Mouse (Mus musculus): ENCODE measurements around the gene Mlxipl. TPM values are rescaled to one million over a fixed set of nuclear protein-coding genes. Genes with fewer than 3 reads are reported as not detected.

Mlxipl gene
- polyA plus RNA-seq, 1 experiment from 2014 or later: 2.0 TPM

Other genes with a start within 250 kb of the Mlxipl start
- gene Tmem270, start 183.2 kb upstream of the Mlxipl start, polyA plus RNA-seq (2016; fragmentation: Nextera tagmentation; extraction: Ambion mirVana): not detected in 2 replicates
- gene Cldn13, start 174.4 kb upstream of the Mlxipl start, polyA plus RNA-seq (2016; fragmentation: Nextera tagmentation; extraction: Ambion mirVana): 2.4 and 2.6 TPM in 2 replicates
- 10.4 and 10.5 TPM in 2 replicates for gene Mettl27, start 157.5 kb upstream of the Mlxipl start, polyA plus RNA-seq (2016; fragmentation: Nextera tagmentation; extraction: Ambion mirVana)
- gene Cldn4, start 143.0 kb upstream of the Mlxipl start, polyA plus RNA-seq (2016; fragmentation: Nextera tagmentation; extraction: Ambion mirVana): 4.2 and 6.1 TPM in 2 replicates
- 8.2 and 18.3 TPM in 2 replicates for gene Cldn3, start 103.7 kb upstream of the Mlxipl start, polyA plus RNA-seq (2016; fragmentation: Nextera tagmentation; extraction: Ambion mirVana)
- gene Abhd11, start 80.7 kb upstream of the Mlxipl start, polyA plus RNA-seq (2016; fragmentation: Nextera tagmentation; extraction: Ambion mirVana): 47.4 and 51.0 TPM in 2 replicates
- gene Stx1a, start 66.4 kb upstream of the Mlxipl start, polyA plus RNA-seq (2016; fragmentation: Nextera tagmentation; extraction: Ambion mirVana): 34.3 and 38.7 TPM in 2 replicates
- gene Dnajc30, start 25.7 kb upstream of the Mlxipl start, polyA plus RNA-seq (2016; fragmentation: Nextera tagmentation; extraction: Ambion mirVana): 28.9 and 34.4 TPM in 2 replicates
- gene Bud23, start 24.9 kb upstream of the Mlxipl start, polyA plus RNA-seq (2016; fragmentation: Nextera tagmentation; extraction: Ambion mirVana): 113 and 119 TPM in 2 replicates
- gene Vps37d, start 11.6 kb upstream of the Mlxipl start, polyA plus RNA-seq (2016; fragmentation: Nextera tagmentation; extraction: Ambion mirVana): 31.6 and 34.2 TPM in 2 replicates
- 26.9 and 27.2 TPM in 2 replicates for gene Tbl2, start 59.8 kb downstream of the Mlxipl start, polyA plus RNA-seq (2016; fragmentation: Nextera tagmentation; extraction: Ambion mirVana)
- gene Bcl7b, start 78.4 kb downstream of the Mlxipl start, polyA plus RNA-seq (2016; fragmentation: Nextera tagmentation; extraction: Ambion mirVana): 45.1 and 45.9 TPM in 2 replicates
- gene Baz1b, start 97.4 kb downstream of the Mlxipl start, polyA plus RNA-seq (2016; fragmentation: Nextera tagmentation; extraction: Ambion mirVana): 63.6 and 63.7 TPM in 2 replicates
- 16.0 and 16.2 TPM in 2 replicates for gene Fzd9, start 161.3 kb downstream of the Mlxipl start, polyA plus RNA-seq (2016; fragmentation: Nextera tagmentation; extraction: Ambion mirVana)